Mouse (Mus musculus) intestine, postnatal 0 days (tissue): ENCODE results near the gene 1700016K19Rik. TPM values are rescaled to one million over a fixed set of nuclear protein-coding genes. Genes with fewer than 3 reads are reported as not detected.
"Not testable (repeated sequence)": the region's sequence is repeated elsewhere in the genome, so short reads cannot be mapped to it uniquely, and the experiment has no call there.

Experiments used
- ATAC-seq: fragments of 200-750 bp; cut with Nextera tagmentation; 2 replicates; pipeline ENCODE4 v1.8.0; 2017; ENCODE audit warnings: mild to moderate bottlenecking, moderate TSS enrichment, moderate library complexity
- H3K27ac ChIP-seq: fragments of 300-500 bp; sonication (generic); 2 replicates; pipeline ENCODE4 v1.5.1; 2014; ENCODE audit warnings: mild to moderate bottlenecking, low read depth, low read length, moderate library complexity
- H3K27me3 ChIP-seq: fragments of 300-500 bp; sonication (generic); replicated peaks from 2 replicates; pipeline ENCODE4 v1.6.1; 2014; ENCODE audit warnings: low read length, mixed read lengths; ENCODE audit not compliant: control insufficient read depth, insufficient read depth
- H3K36me3 ChIP-seq: fragments of 300-500 bp; sonication (generic); 2 replicates; pipeline ENCODE4 v1.6.1; 2014; ENCODE audit warnings: mild to moderate bottlenecking, moderate library complexity; ENCODE audit not compliant: control insufficient read depth, insufficient read depth
- H3K4me1 ChIP-seq: fragments of 300-500 bp; sonication (generic); replicated peaks from 2 replicates; pipeline ENCODE4 v1.6.1; 2014; ENCODE audit warnings: antibody characterized with exemption, low read length, mixed read lengths; ENCODE audit not compliant: control insufficient read depth, insufficient read depth
- H3K4me2 ChIP-seq: fragments of 300-500 bp; sonication (generic); replicated peaks from 2 replicates; pipeline ENCODE4 v1.6.1; 2014; ENCODE audit warnings: low read depth, mild to moderate bottlenecking, moderate library complexity
- H3K4me3 ChIP-seq: fragments of 300-500 bp; sonication (generic); 2 replicates; pipeline ENCODE4 v1.5.1; 2014; ENCODE audit warnings: low read depth, low read length
- H3K9ac ChIP-seq: fragments of 300-500 bp; sonication (generic); 2 replicates; pipeline ENCODE4 v1.6.1; 2014; ENCODE audit warnings: mild to moderate bottlenecking, low read depth, low read length
- H3K9me3 ChIP-seq: fragments of 300-500 bp; sonication (generic); 2 replicates; pipeline ENCODE4 v1.6.1; 2016; ENCODE audit warnings: mixed run types; ENCODE audit not compliant: control insufficient read depth
- CTCF ChIP-seq: sonication (generic); IDR thresholded peaks from 2 replicates; pipeline ENCODE4 v1.5.1; 2016; ENCODE audit warnings: low read depth, mild to moderate bottlenecking, control low read depth, antibody characterized with exemption, moderate library complexity
- WGBS: fragments of 180-500 bp; shearing (Covaris S2); extraction: QIAGEN DNeasy Blood & Tissue Kit; methylation state at CpG from one replicate; pipeline ENCODE4 v1.1.7; 2014; 5-methylcytosine and 5-hydroxymethylcytosine counted together
- polyA plus RNA-seq: library from polyadenylated mRNA; unstranded; fragments of >200 nt; fragmentation: Nextera tagmentation; extraction: Ambion mirVana; gene quantifications from 2 replicates; pipeline ENCODE4 v1.2.1, GENCODE M21; 2015

Gene 1700016K19Rik
- polyA plus RNA-seq, 1 experiment from 2014 or later: not detected

GRCm38 (mm10) chr11:75994357-75994756, 5.4 kb upstream of the 1700016K19Rik start:
- Histone ChIP-seq H3K9me3 (no peaks in the 10 kb centered on the region), H3K27ac (no peak overlapping the region), H3K9ac (no peak overlapping the region), H3K36me3 (no peaks in the 10 kb centered on the region), H3K4me1 (no peaks in the 10 kb centered on the region), H3K27me3 (no peaks in the 10 kb centered on the region), H3K4me2 (no peak overlapping the region), H3K4me3 (no peak overlapping the region)
- no peak for ATAC-seq
- no peak for TF ChIP-seq CTCF
- WGBS: 60% methylated on average over 9 of the region's 9 CpGs

- no peaks in the 10 kb centered on the region for H3K36me3 ChIP-seq
- no peaks in the 10 kb centered on the region; the same call in 1 of the 2 replicates for H3K4me1 ChIP-seq
- H3K27me3 ChIP-seq: no peaks in the 10 kb centered on the region
- TF ChIP-seq CTCF: no peak
- no peak overlapping the region for H3K4me3 ChIP-seq
- 85% methylated on average over 5 of the region's 5 CpGs for WGBS
- H3K9ac ChIP-seq: no peak overlapping the region
- ATAC-seq: no peak
- H3K9me3 ChIP-seq: no peaks in the 10 kb centered on the region
- H3K27ac ChIP-seq: no peak overlapping the region
- H3K4me2 ChIP-seq: no peak overlapping the region
Measured at GRCm38 (mm10) chr11:76000701-76001100, 989 bp downstream of the 1700016K19Rik start.

DNA sequence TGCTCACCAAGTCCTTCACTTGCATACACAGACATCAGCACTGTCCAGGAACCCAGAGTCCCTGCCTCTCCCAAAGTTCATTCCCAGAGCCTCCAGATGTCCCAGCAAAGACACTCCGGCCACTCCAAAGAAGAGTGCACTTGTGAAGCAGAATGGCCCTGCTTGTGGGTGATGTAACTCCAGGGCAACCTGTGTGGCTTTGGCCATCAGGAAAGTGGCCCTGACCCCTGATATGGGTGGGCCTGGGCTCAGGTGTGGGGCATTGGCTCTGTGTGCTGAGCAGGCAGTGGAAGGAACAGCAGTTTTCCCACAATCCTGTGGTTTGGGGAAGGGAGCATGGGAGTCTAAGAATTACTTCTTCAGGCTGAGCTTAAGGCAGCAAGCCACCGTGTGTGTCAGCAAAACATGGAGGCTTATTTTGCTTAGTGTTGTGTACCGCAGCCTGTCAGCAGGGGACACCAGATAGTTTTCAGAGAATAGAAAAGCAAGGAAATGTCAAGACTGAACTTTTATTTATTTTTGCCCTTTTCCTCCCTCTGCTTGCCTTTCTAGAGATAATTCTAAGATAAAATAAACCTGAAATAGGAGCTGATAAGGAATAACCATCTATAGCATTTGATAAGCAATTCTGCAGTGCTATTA, 1.6 kb downstream of the 1700016K19Rik start:
- Histone ChIP-seq H3K4me3 (no peak overlapping the region), H3K27ac (no peak overlapping the region), H3K4me2 (no peak overlapping the region), H3K9me3 (no peaks in the 10 kb centered on the region), H3K27me3 (no peaks in the 10 kb centered on the region), H3K4me1 (no peaks in the 10 kb centered on the region; the same call in 1 of the 2 replicates), H3K9ac (no peak overlapping the region), H3K36me3 (no peaks in the 10 kb centered on the region)
- ATAC-seq: no peak
- 40% methylated on average over 3 of the region's 3 CpGs for WGBS
- peak; percentile 68 for TF ChIP-seq CTCF

GRCm38 (mm10) chr11:76004276-76004675, 4.6 kb downstream of the 1700016K19Rik start:
- H3K4me2 ChIP-seq, ATAC-seq, H3K4me1 ChIP-seq, H3K27ac ChIP-seq, H3K9ac ChIP-seq, H3K27me3 ChIP-seq, H3K9me3 ChIP-seq, H3K4me3 ChIP-seq, H3K36me3 ChIP-seq: not testable (repeated sequence)
- 91% methylated on average over 7 of the region's 7 CpGs for WGBS

DNA sequence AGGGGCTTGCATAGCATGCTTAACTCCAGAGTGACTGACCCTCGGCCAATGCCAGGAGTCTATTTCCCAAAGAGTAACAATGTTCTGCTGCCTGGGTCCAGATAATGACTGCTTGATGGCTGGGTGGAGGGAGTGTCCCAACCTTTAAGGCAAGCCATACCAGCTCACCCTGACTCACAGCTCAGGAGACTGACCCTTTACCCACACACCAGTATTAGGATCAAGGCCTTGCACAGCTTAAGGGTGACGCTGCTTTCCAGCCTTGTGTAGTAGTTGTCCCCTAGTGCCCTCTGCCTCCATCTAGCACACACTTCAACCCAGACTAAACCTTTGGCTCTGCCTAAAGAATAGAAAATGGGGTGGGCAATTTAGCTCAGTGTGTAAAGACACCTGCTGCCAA, 8.4 kb downstream of the 1700016K19Rik start:
- no peak overlapping the region for H3K27ac ChIP-seq
- H3K9me3 ChIP-seq: no peaks in the 10 kb centered on the region
- no peaks in the 10 kb centered on the region; the same call in 1 of the 2 replicates for H3K4me1 ChIP-seq
- H3K27me3 ChIP-seq: no peaks in the 10 kb centered on the region
- H3K4me3 ChIP-seq: no peak overlapping the region
- no peaks in the 10 kb centered on the region for H3K36me3 ChIP-seq
- WGBS: 71% methylated on average over 2 of the region's 2 CpGs
- TF ChIP-seq CTCF: no peak
- ATAC-seq: no peak
- no peak overlapping the region for H3K4me2 ChIP-seq
- no peak overlapping the region for H3K9ac ChIP-seq

DNA sequence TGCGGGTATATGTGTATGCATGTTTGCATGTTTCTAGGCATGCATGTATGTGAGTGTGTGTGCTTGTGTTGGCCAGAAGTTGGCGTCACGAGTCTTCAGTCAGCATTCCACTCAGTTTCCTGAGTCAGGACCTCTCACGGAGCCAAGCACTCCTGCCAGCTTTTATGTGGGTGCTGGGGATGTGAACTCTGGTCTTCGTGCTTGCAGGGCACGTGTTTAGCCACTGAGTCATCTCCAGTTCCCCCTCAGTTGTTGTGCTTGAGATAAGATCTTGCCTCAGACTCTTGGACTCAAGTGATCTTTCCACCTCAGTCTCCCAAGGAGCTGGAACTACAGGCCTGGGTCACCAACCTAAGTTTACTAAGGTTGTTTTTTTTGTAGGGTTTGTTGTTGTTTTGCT, 9.4 kb downstream of the 1700016K19Rik start:
- no peaks in the 10 kb centered on the region for H3K9me3 ChIP-seq
- no peak overlapping the region for H3K9ac ChIP-seq
- no peak for ATAC-seq
- H3K27ac ChIP-seq: no peak overlapping the region
- no peaks in the 10 kb centered on the region for H3K36me3 ChIP-seq
- no peaks in the 10 kb centered on the region; the same call in 1 of the 2 replicates for H3K4me1 ChIP-seq
- no peak overlapping the region for H3K4me2 ChIP-seq
- WGBS: 62% methylated on average over 6 of the region's 6 CpGs
- 0 out of 2 replicates have a peak, but pooled peaks have one; percentile 11 for TF ChIP-seq CTCF
- no peak overlapping the region for H3K4me3 ChIP-seq
- H3K27me3 ChIP-seq: no peaks in the 10 kb centered on the region
